Mouse (Mus musculus) skeletal muscle tissue, postnatal 0 days (tissue): ENCODE results near the gene Dad1. TPM values are rescaled to one million over a fixed set of nuclear protein-coding genes. Genes with fewer than 3 reads are reported as not detected.

Source experiments
- polyA plus RNA-seq: library from polyadenylated mRNA; unstranded; fragments of >200 nt; fragmentation: Nextera tagmentation; extraction: Ambion mirVana; gene quantifications from 2 replicates; pipeline ENCODE4 v1.2.1, GENCODE M21; 2015

Gene Dad1
- 197 and 214 TPM in 2 replicates for polyA plus RNA-seq

GRCm38 (mm10) chr14:54253741-54254291 is at the start of gene Dad1, which contains the start of gene Abhd4:
Gene Dad1 (minus strand): TSS chr14:54254104.
Gene Abhd4 (plus strand): TSS chr14:54254188.

DNA sequence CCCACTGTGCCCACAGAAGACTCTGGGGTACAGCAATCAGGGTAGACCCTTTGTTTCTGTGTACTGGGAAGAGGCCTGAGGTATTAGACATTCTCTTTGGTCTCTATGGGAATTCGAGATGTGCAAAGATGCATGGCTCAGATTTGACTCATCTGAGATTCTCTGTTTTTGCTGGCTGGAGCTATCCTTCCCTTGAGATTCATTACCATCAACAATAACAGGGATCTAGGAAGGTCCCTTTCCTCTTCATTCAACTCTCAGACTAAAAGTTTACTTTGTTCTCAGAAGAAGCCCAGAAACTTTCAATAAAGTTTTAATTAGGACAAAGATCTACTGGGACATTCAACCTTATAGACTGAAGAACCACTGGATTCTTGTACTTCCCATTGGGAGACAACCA is 30.9 kb upstream of the Dad1 start, which contains the start of gene Olfr49:
TSS of gene Olfr49 (minus strand) at position 101 of the 400 bp plus-strand sequence.

Other genes starting within 250 kb of the Dad1 start
- gene Abhd4, start 84 bp upstream of the Dad1 start, polyA plus RNA-seq, result 35.1 and 36.2 TPM in 2 replicates
- gene Olfr49, start 30.8 kb upstream of the Dad1 start, polyA plus RNA-seq, result not detected in 2 replicates
- 48.0 and 52.8 TPM in 2 replicates for gene Oxa1l, start 106.7 kb upstream of the Dad1 start, polyA plus RNA-seq
- gene Slc7a7, start 163.7 kb upstream of the Dad1 start, polyA plus RNA-seq, result 3.3 and 4.1 TPM in 2 replicates
- 232 TPM in 2 replicates for gene Mrpl52, start 172.8 kb upstream of the Dad1 start, polyA plus RNA-seq
- gene Mmp14, start 177.5 kb upstream of the Dad1 start, polyA plus RNA-seq, result 77.2 and 88.0 TPM in 2 replicates
- gene Lrp10, start 210.0 kb upstream of the Dad1 start, polyA plus RNA-seq, result 30.6 and 32.8 TPM in 2 replicates
- gene Rem2, start 222.0 kb upstream of the Dad1 start, polyA plus RNA-seq, result 0.10 and 0.13 TPM in 2 replicates